Mouse (Mus musculus): ENCODE results near the gene Slc9a9.

DNA sequence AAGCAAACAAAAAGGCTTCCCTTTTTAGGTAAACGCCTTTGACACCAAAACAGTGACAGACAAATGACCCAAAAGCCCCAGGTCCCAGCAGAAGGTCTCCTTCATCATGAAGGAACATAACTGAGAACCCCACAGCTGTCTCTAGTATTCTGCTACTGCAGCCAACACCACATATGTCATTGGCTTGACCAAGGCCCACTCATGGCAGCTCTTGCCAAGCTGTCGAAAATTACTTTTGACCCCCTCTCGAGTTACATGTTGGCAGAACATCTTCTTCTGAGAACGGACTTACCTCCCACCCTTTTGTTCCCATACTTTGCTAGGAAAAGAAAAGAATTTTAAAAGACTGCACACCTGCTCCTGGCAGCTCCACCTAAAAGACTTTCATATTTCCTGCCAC is 488.2 kb downstream of the Slc9a9 start:
- no peak for TF ChIP-seq CTCF (IDR thresholded peaks at IDR 0.05; ENCODE audit: borderline replicate concordance, extremely low read depth, insufficient read depth, insufficient read length)
- TF ChIP-seq POLR2A (IDR thresholded peaks at IDR 0.05; ENCODE audit: borderline replicate concordance, extremely low read depth, insufficient read depth, insufficient read length, poor library complexity, severe bottlenecking), result no peak
